Mouse (Mus musculus) kidney, adult 2 months (tissue): ENCODE data around the gene Dglucy.

Source experiments
- CTCF ChIP-seq: fragments of 200-500 bp; conservative IDR thresholded peaks from 2 replicates; pipeline ENCODE4 v1.5.1; 2011; ENCODE audit warnings: low read depth, mild to moderate bottlenecking, control low read depth, low read length, moderate library complexity, mixed read lengths; ENCODE audit not compliant: insufficient read depth, insufficient read length
- POLR2A ChIP-seq: fragments of 200-500 bp; IDR thresholded peaks from one replicate; pipeline ENCODE4 v1.6.1; 2011; ENCODE audit warnings: low read depth, low read length, control low read depth

GRCm38 (mm10) chr12:100924646-100925339 lies 145.9 kb downstream of the Dglucy start:
- TF ChIP-seq CTCF = no peak
- no peak for TF ChIP-seq POLR2A
